Mouse (Mus musculus) midbrain, embryonic 15.5 days (tissue): ENCODE data around the gene Plaur. TPM values are rescaled to one million over a fixed set of nuclear protein-coding genes. Genes with fewer than 3 reads are reported as not detected.
"Not testable (repeated sequence)": the region's sequence is repeated elsewhere in the genome, so short reads cannot be mapped to it uniquely, and the experiment has no call there.

Experiments used
- ATAC-seq: fragments of 200-750 bp; cut with Nextera tagmentation; replicated peaks from 2 replicates; pipeline ENCODE4 v1.8.0; 2017; ENCODE audit warnings: moderate TSS enrichment
- H3K27ac ChIP-seq: fragments of 300-500 bp; sonication (generic); 2 replicates; pipeline ENCODE4 v1.5.1; 2015; ENCODE audit warnings: mild to moderate bottlenecking, inconsistent platforms
- H3K27me3 ChIP-seq: fragments of 300-500 bp; sonication (generic); replicated peaks from 2 replicates; pipeline ENCODE4 v1.6.1; 2015; ENCODE audit warnings: inconsistent platforms
- H3K36me3 ChIP-seq: fragments of 300-500 bp; sonication (generic); replicated peaks from 2 replicates; pipeline ENCODE4 v1.6.1; 2015; ENCODE audit warnings: inconsistent platforms
- H3K4me1 ChIP-seq: fragments of 300-500 bp; sonication (generic); 2 replicates; pipeline ENCODE4 v1.6.1; 2015; ENCODE audit warnings: inconsistent platforms
- H3K4me2 ChIP-seq: fragments of 300-500 bp; sonication (generic); 2 replicates; pipeline ENCODE4 v1.6.1; 2015; ENCODE audit warnings: inconsistent platforms, mild to moderate bottlenecking, moderate library complexity
- H3K4me3 ChIP-seq: fragments of 300-500 bp; sonication (generic); 2 replicates; pipeline ENCODE4 v1.5.1; 2015; ENCODE audit warnings: mild to moderate bottlenecking, inconsistent platforms
- H3K9ac ChIP-seq: fragments of 300-500 bp; sonication (generic); 2 replicates; pipeline ENCODE4 v1.6.1; 2015; ENCODE audit warnings: mild to moderate bottlenecking, inconsistent platforms
- H3K9me3 ChIP-seq: fragments of 300-500 bp; sonication (generic); 2 replicates; pipeline ENCODE4 v1.6.1; 2016; ENCODE audit warnings: inconsistent platforms
- WGBS: fragments of 180-500 bp; shearing (Covaris S2); methylation state at CpG from one replicate; pipeline ENCODE4 v1.1.7; 2015; ENCODE audit warnings: mixed read lengths; 5-methylcytosine and 5-hydroxymethylcytosine counted together
- polyA plus RNA-seq: library from polyadenylated mRNA; unstranded; fragments of >200 nt; fragmentation: Nextera tagmentation; extraction: Ambion mirVana; gene quantifications from 2 replicates; pipeline ENCODE4 v1.2.1, GENCODE M21; 2015

Gene Plaur
- polyA plus RNA-seq, 1 experiment from 2014 or later, result 1.6 TPM

DNA sequence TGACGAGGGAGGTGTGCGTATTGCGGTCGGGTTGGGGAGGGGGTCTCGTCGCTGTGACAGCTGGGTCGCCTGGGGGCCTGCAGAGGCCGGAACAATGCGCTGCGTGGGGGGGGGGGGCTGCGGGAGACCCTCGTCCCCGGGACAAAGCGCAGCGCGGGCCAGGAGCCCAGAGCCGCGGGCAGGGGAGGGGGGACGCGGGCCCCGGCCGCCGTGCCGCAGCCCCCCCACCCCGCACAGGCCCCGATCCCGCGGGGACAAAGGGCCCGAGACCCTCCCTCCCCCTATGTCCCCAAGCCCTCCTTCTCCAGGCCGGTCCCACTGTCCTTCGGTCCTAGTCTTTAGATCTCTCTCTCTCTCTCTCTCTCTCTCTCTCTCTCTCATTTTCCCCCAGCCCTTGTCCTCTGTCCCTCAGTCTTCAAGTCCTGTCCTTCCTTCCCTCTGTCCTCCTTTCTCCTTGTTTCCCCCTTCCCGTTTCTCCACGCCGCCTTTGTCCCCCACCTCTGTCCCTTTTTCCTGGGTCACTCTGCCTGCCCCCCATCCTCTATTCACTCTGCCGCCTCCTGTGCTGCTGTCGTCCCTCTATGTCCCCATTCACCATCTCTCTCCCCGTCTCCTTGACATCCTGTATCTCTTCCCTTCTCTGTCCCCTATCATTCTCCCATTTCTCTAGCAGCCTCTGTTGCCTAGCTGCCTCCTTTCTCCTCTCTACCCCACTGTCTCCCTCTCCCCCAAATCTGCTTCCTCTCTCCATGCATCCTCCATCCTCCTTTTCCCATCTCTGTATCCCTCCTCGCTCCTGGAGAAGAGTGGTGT, 20.1 kb downstream of the Plaur start:
- Histone ChIP-seq H3K36me3 (no peaks in the 10 kb centered on the region), H3K9ac (peak overlapping the region; percentile 89), H3K27me3 (no peaks in the 10 kb centered on the region), H3K4me1 (peaks cover 66% of the 10 kb centered on the region), H3K9me3 (no peaks in the 10 kb centered on the region), H3K4me3 (peak overlapping the region; percentile 78), H3K27ac (peak overlapping the region; percentile 86), H3K4me2 (peak overlapping the region; percentile 72)
- peak; percentile 10 for ATAC-seq
- 1% methylated on average over 23 of the region's 38 CpGs for WGBS

DNA sequence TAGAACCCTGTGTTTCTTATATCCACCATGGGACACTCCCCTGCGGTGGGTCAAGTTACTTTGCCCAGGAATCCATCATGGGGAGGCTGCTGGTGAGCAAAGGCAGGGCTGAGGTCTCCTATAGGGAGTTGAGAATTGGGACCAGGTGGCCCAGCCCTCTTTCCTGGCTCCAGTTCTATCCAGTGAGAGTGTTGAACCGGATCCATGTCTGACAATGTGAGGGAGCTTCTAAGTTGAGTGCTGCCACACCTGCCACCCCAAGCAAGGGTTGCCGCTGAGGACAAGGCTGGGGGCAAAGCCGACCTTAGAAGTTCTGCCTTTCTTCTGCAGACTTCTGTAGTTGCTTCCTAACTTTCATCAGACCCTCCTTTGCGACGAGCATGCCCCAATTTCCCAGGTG, 21.0 kb downstream of the Plaur start:
- H3K27me3 ChIP-seq, H3K36me3 ChIP-seq, ATAC-seq, H3K9me3 ChIP-seq, H3K27ac ChIP-seq: not testable (repeated sequence)
- peak overlapping the region; percentile 89 for H3K9ac ChIP-seq
- 61% methylated on average over 6 of the region's 6 CpGs for WGBS
- H3K4me3 ChIP-seq, result peak overlapping the region; percentile 78
- H3K4me1 ChIP-seq, result peaks cover 71% of the 10 kb centered on the region
- peak overlapping the region; percentile 72 for H3K4me2 ChIP-seq

DNA sequence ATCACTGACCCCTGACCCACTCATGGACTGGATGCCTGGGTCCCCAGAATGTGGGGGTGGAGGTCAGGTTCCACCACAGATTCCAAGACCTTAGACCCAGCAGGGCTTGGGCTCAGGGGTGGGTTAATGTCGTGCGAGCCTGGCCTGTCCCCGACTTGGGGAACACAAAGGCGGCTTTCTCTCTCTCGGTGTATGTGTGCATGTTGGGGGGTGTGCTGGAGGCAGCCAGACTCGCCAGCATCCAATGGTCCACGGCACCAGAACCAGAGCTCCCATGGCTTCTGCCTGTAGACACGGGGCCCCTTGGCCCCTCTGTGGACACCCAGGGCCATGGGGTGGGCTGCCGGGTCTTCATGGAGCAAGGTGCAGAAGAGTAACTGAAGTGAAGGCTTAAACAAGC, 23.2 kb downstream of the Plaur start:
- H3K4me3 ChIP-seq, result peak overlapping the region; percentile 32
- H3K9me3 ChIP-seq, result no peaks in the 10 kb centered on the region
- H3K36me3 ChIP-seq, result 0 out of 2 replicates have a peak, but pooled peaks cover 5% of the 10 kb centered on the region
- H3K4me1 ChIP-seq, result peaks cover 62% of the 10 kb centered on the region
- no peak for ATAC-seq
- peak overlapping the region; percentile 68 for H3K27ac ChIP-seq
- H3K27me3 ChIP-seq, result no peaks in the 10 kb centered on the region
- H3K9ac ChIP-seq, result no peak overlapping the region
- 79% methylated on average over 9 of the region's 9 CpGs for WGBS
- H3K4me2 ChIP-seq, result peak overlapping the region; percentile 51

DNA sequence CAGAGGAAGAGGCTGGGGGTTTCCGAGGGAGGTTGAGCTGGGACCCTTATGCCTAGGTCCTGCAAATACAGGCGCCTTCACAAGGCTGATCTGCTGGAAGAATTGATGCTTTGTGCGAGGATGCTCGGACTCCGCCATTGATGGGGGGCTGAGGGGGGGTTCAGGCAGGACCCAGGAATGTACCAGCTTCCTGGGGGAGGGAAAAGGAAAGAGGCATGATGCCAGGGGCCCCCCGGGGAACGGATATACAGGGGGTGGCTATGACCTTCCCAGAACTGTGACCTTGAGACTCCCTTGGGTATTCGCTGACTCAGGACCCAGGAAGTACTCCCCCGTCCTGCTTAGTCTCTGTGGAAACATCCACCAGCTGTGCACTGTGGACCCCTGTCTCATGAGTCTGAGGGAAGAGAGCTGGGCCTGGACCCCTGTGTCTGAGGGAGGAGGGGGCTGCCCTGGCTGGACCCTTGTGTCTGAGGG, 24.4 kb downstream of the Plaur start:
- Histone ChIP-seq H3K4me1 (peaks cover 54% of the 10 kb centered on the region), H3K4me3 (peak overlapping the region; percentile 32), H3K27ac (peak overlapping the region; percentile 68), H3K36me3 (0 out of 2 replicates have a peak, but pooled peaks cover 5% of the 10 kb centered on the region), H3K27me3 (no peaks in the 10 kb centered on the region), H3K9me3 (no peaks in the 10 kb centered on the region), H3K9ac (peak overlapping the region; percentile 41; the same call in 1 of the 2 replicates), H3K4me2 (peak overlapping the region; percentile 51)
- 40% methylated on average over 9 of the region's 9 CpGs for WGBS
- ATAC-seq, result peak; percentile 35; the same call in 1 of the 2 replicates

DNA sequence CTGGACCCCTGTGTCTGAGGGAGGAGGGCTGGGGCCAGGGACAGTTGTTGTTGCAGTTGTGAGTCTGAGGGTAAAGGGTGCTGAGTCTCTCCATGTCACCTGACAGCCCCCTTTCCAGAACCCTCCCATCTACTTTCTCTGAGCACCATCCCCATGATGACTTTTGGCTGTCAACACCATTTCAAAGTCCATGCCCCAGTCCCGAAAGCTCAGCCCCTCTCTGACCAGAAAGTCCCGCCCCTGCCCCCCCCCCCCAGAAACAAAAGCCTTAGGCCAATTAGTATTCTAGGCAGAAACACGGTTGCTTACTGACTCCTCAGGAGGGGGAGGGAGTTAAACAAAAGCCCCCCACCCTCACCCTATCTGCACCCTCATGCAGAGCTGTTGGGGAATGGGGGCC, 25.1 kb downstream of the Plaur start:
- peaks cover 54% of the 10 kb centered on the region for H3K4me1 ChIP-seq
- peak overlapping the region; percentile 51 for H3K4me2 ChIP-seq
- ATAC-seq, result no peak
- no peaks in the 10 kb centered on the region for H3K9me3 ChIP-seq
- WGBS, result 25% methylated on average over 3 of the region's 3 CpGs
- H3K27me3 ChIP-seq, result no peaks in the 10 kb centered on the region
- no peak overlapping the region for H3K4me3 ChIP-seq
- H3K9ac ChIP-seq, result peak overlapping the region; percentile 41; the same call in 1 of the 2 replicates
- 0 out of 2 replicates have a peak, but pooled peaks cover 5% of the 10 kb centered on the region for H3K36me3 ChIP-seq
- H3K27ac ChIP-seq, result peak overlapping the region; percentile 68

DNA sequence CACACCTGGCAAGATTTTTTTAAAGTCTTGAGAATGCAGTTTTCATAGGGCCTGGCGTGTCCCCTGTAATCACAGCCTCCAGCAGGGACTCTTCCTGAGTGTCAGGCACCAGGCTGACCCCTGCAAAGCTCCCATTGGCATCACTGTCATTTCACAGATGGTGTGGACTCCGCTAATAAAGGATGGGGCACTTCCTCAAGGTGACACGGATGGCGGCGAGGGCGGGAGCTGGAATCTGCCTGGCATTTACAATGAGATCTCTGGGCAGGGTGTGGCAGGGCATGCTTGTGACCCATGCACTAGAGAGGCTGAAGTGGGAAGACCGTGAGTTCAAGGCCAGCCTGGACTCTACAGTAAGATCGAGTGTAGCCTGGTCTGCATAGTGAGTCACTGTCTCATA, 26.0 kb downstream of the Plaur start:
- no peak overlapping the region for H3K4me2 ChIP-seq
- no peaks in the 10 kb centered on the region for H3K27me3 ChIP-seq
- WGBS, result 85% methylated on average over 8 of the region's 8 CpGs
- ATAC-seq, result no peak
- peak overlapping the region; percentile 68; the same call in 1 of the 2 replicates for H3K27ac ChIP-seq
- peaks cover 48% of the 10 kb centered on the region for H3K4me1 ChIP-seq
- 0 out of 2 replicates have a peak, but pooled peaks cover 5% of the 10 kb centered on the region for H3K36me3 ChIP-seq
- H3K9ac ChIP-seq, result no peak overlapping the region
- H3K9me3 ChIP-seq, result no peaks in the 10 kb centered on the region
- no peak overlapping the region for H3K4me3 ChIP-seq

DNA sequence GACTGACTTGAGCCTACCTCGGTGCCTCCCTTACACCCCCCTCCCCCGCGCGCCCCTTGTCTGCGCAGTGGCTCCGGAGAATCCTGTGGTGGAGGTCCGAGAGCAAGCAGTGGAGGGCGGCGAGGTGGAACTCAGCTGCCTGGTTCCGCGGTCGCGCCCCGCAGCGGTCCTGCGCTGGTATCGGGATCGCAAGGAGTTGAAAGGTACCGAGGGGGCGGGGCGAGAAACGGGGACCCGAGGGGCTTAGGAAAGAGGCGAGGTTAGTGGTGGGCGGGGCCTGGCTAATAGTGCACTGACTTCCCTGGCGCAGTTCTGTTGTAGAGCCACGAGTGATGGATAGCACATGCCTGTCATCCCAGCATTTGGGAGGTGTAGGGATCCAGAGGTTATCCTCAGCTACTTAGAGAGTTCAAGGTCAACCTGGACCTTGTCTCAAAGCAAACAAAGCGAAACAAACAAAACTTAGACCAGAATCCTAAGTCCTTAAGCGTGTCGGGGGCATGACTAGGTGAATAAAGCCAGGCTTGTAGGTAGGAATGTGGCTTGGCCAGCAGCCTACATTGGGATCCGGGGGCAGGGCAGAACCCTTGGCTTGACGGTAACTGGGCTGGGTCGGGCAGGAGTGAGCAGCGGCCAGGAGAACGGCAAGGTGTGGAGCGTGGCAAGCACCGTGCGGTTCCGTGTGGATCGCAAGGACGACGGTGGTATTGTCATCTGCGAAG, 37.7 kb downstream of the Plaur start:
- Histone ChIP-seq H3K4me1 (peaks cover 19% of the 10 kb centered on the region), H3K4me3 (no peak overlapping the region), H3K36me3 (peaks cover 22% of the 10 kb centered on the region), H3K27me3 (no peaks in the 10 kb centered on the region), H3K9me3 (no peaks in the 10 kb centered on the region), H3K9ac (no peak overlapping the region), H3K27ac (no peak overlapping the region), H3K4me2 (no peak overlapping the region)
- 20% methylated on average over 43 of the region's 43 CpGs for WGBS
- no peak for ATAC-seq

DNA sequence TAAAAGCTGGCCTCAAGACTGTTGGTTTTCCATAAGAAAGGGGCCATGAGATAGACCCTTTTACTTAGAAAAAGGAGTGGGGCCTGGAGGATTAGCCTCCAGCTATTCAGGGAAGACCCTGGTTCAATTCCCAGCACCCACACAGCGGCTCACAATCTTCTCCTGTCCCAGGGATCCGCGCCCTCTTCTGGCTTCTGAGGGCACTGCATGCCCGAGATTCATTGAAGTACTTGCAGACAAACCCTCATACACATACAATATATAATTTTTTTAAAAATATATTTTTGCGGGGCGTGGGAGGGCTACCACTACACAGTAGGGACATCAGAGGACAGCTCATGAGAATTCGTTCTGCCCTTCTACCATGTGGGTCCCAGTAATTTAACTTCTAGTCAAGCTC, 38.6 kb downstream of the Plaur start:
- no peaks in the 10 kb centered on the region for H3K27me3 ChIP-seq
- 32% methylated on average over 7 of the region's 7 CpGs for WGBS
- H3K4me1 ChIP-seq, result peaks cover 28% of the 10 kb centered on the region
- peaks cover 22% of the 10 kb centered on the region for H3K36me3 ChIP-seq
- no peak overlapping the region for H3K4me3 ChIP-seq
- no peak overlapping the region for H3K4me2 ChIP-seq
- no peak overlapping the region for H3K27ac ChIP-seq
- H3K9ac ChIP-seq, result no peak overlapping the region
- no peaks in the 10 kb centered on the region for H3K9me3 ChIP-seq
- ATAC-seq, result no peak

DNA sequence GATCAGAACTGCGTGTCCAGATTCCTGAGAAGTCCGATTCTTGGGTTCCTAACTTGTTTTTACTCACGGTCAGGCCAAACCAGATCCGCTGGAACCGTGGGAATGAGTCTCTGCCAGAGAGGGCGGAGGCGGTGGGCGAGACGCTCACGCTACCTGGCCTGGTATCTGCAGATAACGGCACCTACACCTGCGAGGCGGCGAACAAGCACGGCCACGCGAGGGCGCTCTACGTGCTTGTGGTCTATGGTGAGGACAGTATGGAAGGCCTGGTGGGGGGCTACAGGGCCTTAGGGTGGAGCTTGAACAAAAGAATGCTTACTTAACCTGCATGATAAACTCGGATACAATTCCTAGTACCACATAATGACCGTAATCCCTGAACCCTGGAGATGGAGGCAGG, 39.2 kb downstream of the Plaur start:
- 58% methylated on average over 21 of the region's 21 CpGs for WGBS
- H3K27me3 ChIP-seq, result no peaks in the 10 kb centered on the region
- H3K4me2 ChIP-seq, result no peak overlapping the region
- H3K4me1 ChIP-seq, result peaks cover 32% of the 10 kb centered on the region
- no peak for ATAC-seq
- no peaks in the 10 kb centered on the region for H3K9me3 ChIP-seq
- peaks cover 22% of the 10 kb centered on the region for H3K36me3 ChIP-seq
- H3K4me3 ChIP-seq, result no peak overlapping the region
- H3K27ac ChIP-seq, result no peak overlapping the region
- no peak overlapping the region for H3K9ac ChIP-seq

DNA sequence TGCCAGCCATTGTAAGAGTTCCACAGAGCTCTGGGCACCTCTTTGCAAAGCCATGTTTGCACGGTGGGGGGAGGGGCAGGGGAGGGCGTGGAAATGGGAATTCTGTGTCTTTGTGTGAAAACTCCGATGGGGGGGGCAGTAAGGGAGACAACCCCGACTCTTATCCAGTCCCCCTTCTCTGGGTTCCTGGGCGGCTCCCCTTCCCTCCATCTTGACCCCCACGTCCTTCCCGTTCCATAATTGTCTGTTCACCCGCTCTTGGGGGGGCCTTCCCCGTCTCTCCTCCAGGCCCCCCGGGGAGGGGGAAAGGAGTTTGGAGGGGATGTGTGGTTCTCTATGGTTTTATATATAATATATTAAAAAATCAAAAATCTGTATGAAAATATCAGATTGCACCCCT, 41.7 kb downstream of the Plaur start:
- Histone ChIP-seq H3K27ac (no peak overlapping the region), H3K9me3 (no peaks in the 10 kb centered on the region), H3K36me3 (peaks cover 22% of the 10 kb centered on the region), H3K4me1 (peaks cover 40% of the 10 kb centered on the region), H3K4me3 (no peak overlapping the region), H3K4me2 (no peak overlapping the region), H3K27me3 (no peaks in the 10 kb centered on the region), H3K9ac (no peak overlapping the region)
- WGBS, result 14% methylated on average over 10 of the region's 10 CpGs
- no peak for ATAC-seq

DNA sequence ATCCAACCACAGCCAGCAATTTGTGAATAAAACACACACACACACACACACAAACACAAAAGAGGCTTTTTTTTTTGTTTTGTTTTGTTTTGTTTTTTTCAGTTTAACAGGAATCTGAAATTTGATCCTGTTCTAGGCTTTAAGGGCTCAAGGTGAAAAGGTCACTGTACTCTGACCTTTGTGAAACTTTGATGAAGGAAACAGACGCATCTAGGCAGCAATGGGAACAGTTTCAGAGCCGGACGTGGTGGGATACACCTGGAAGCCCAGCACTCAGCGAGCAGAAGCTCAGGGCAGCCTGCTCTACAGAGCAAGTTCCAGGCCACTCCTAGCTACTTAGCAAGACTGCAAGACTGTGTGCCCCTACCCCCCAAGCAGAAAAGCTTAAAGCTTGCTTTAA, 42.6 kb downstream of the Plaur start:
- H3K9me3 ChIP-seq, result no peaks in the 10 kb centered on the region
- 26% methylated on average over 4 of the region's 4 CpGs for WGBS

DNA sequence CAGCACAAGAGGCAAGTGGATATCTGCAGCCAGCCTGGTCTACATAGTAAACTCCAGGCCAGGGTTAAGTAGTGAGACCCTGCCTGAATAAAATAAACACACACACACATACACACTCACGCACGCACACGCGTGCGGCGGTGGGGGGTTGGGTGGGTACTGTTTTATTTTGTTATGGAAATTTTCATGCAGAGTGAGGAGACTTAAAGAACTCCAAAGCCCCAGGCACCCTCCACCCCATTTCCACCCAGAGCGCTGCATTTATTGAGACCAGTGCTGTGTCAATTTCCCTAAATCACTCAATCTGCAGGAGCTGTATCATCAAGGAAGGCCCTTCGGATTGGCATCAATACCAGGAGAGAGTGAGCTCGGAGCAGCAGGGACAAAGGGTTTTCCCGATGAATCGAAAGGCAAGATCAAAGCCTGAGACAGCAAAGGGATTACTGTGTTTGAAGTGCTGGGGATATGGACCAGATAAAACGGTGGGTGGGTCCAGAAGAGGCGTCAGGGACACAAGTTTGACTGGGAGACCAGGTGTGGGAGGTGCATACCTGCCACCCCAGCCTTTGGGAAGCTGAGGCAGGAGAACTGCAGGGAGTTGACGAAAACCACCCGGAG, 43.3 kb downstream of the Plaur start:
- peaks cover 52% of the 10 kb centered on the region for H3K4me1 ChIP-seq
- H3K9me3 ChIP-seq, result no peaks in the 10 kb centered on the region
- H3K27ac ChIP-seq, result peak overlapping the region; percentile 97
- peak overlapping the region; percentile 57 for H3K4me2 ChIP-seq
- H3K27me3 ChIP-seq, result no peaks in the 10 kb centered on the region
- H3K4me3 ChIP-seq, result no peak overlapping the region
- ATAC-seq, result no peak
- WGBS, result 5% methylated on average over 15 of the region's 15 CpGs
- H3K9ac ChIP-seq, result no peak overlapping the region
- H3K36me3 ChIP-seq, result peaks cover 18% of the 10 kb centered on the region

More for the DNA sequence above, 42.6 kb downstream of the Plaur start:
- Histone ChIP-seq H3K27me3 (no peaks in the 10 kb centered on the region), H3K9ac (no peak overlapping the region), H3K4me1 (peaks cover 45% of the 10 kb centered on the region), H3K4me3 (no peak overlapping the region), H3K4me2 (no peak overlapping the region), H3K36me3 (peaks cover 22% of the 10 kb centered on the region), H3K27ac (peak overlapping the region; percentile 97)
- no peak for ATAC-seq
